Mouse (Mus musculus): Measurements from ENCODE around the gene Nek4. TPM values are rescaled to one million over a fixed set of nuclear protein-coding genes. Genes with fewer than 3 reads are reported as not detected.

Gene Nek4
- total and polyA plus RNA-seq, 2 experiments from 2014 or later, result 14.0 to 14.9 TPM

GRCm38 (mm10) chr14:30959031-30959430 lies 7.9 kb downstream of the Nek4 start:
- H3K4me3 ChIP-seq (ENCODE audit: low read depth, low read length), result no peak overlapping the region
- DNase-seq, result no peak
- TF ChIP-seq CTCF (IDR thresholded peaks at IDR 0.05; ENCODE audit: low read depth), result no peak
- WGBS, result 94% methylated on average over 4 of the region's 4 CpGs
- no peak for ATAC-seq
- H3K27ac ChIP-seq (ENCODE audit: low read depth, low read length), result no peak overlapping the region
- H3K36me3 ChIP-seq (ENCODE audit: insufficient read depth), result peaks cover 36% of the 10 kb centered on the region
- no peak overlapping the region for H3K4me2 ChIP-seq (ENCODE audit: low read depth)
- no peaks in the 10 kb centered on the region for H3K9me3 ChIP-seq (ENCODE audit: low read length)
- no peak overlapping the region for H3K9ac ChIP-seq
- no peaks in the 10 kb centered on the region for H3K4me1 ChIP-seq (ENCODE audit: insufficient read depth)
- H3K27me3 ChIP-seq (ENCODE audit: insufficient read depth, low read length), result no peaks in the 10 kb centered on the region

- WGBS, result 100% methylated on average over 1 of the region's 1 CpGs
- H3K27me3 ChIP-seq (ENCODE audit: insufficient read depth, low read length), result no peaks in the 10 kb centered on the region
- ATAC-seq, result no peak
- H3K4me3 ChIP-seq (ENCODE audit: low read depth, low read length), result no peak overlapping the region
- H3K36me3 ChIP-seq (ENCODE audit: insufficient read depth), result peaks cover 33% of the 10 kb centered on the region
- TF ChIP-seq CTCF (IDR thresholded peaks at IDR 0.05; ENCODE audit: low read depth), result no peak
- no peaks in the 10 kb centered on the region for H3K4me1 ChIP-seq (ENCODE audit: insufficient read depth)
- no peak overlapping the region for H3K9ac ChIP-seq
- no peak overlapping the region for H3K4me2 ChIP-seq (ENCODE audit: low read depth)
- DNase-seq, result no peak
- H3K27ac ChIP-seq (ENCODE audit: low read depth, low read length), result no peak overlapping the region
- no peaks in the 10 kb centered on the region for H3K9me3 ChIP-seq (ENCODE audit: low read length)
Measured at GRCm38 (mm10) chr14:30960366-30960765, 9.2 kb downstream of the Nek4 start.

- Histone ChIP-seq H3K4me3 (ENCODE audit: low read depth, low read length) (no peak overlapping the region), H3K9ac (no peak overlapping the region), H3K4me1 (ENCODE audit: insufficient read depth) (no peaks in the 10 kb centered on the region), H3K9me3 (ENCODE audit: low read length) (no peaks in the 10 kb centered on the region), H3K27me3 (ENCODE audit: insufficient read depth, low read length) (no peaks in the 10 kb centered on the region), H3K4me2 (ENCODE audit: low read depth) (no peak overlapping the region), H3K27ac (ENCODE audit: low read depth, low read length) (no peak overlapping the region), H3K36me3 (ENCODE audit: insufficient read depth) (peaks cover 47% of the 10 kb centered on the region)
- ATAC-seq, result peak; percentile 55
- DNase-seq, result peak; percentile 4
- no peak for TF ChIP-seq CTCF (IDR thresholded peaks at IDR 0.05; ENCODE audit: low read depth)
- WGBS, result 31% methylated on average over 6 of the region's 6 CpGs
Measured at GRCm38 (mm10) chr14:30974204-30974603, 23.0 kb downstream of the Nek4 start.

GRCm38 (mm10) chr14:30976222-30976621 lies 25.0 kb downstream of the Nek4 start:
- DNase-seq, result no peak
- H3K36me3 ChIP-seq (ENCODE audit: insufficient read depth), result peaks cover 48% of the 10 kb centered on the region
- ATAC-seq, result no peak
- WGBS, result 87% methylated on average over 3 of the region's 3 CpGs
- no peaks in the 10 kb centered on the region for H3K27me3 ChIP-seq (ENCODE audit: insufficient read depth, low read length)
- no peak overlapping the region for H3K4me3 ChIP-seq (ENCODE audit: low read depth, low read length)
- no peaks in the 10 kb centered on the region for H3K9me3 ChIP-seq (ENCODE audit: low read length)
- no peaks in the 10 kb centered on the region for H3K4me1 ChIP-seq (ENCODE audit: insufficient read depth)
- no peak overlapping the region for H3K27ac ChIP-seq (ENCODE audit: low read depth, low read length)
- no peak overlapping the region for H3K4me2 ChIP-seq (ENCODE audit: low read depth)
- no peak for TF ChIP-seq CTCF (IDR thresholded peaks at IDR 0.05; ENCODE audit: low read depth)
- no peak overlapping the region for H3K9ac ChIP-seq

GRCm38 (mm10) chr14:30996417-30996816 lies 45.2 kb downstream of the Nek4 start:
- 0 out of 2 replicates have a peak, but pooled peaks cover 3% of the 10 kb centered on the region for H3K4me1 ChIP-seq (ENCODE audit: insufficient read depth)
- no peak overlapping the region for H3K27ac ChIP-seq (ENCODE audit: low read depth, low read length)
- no peak for TF ChIP-seq CTCF (IDR thresholded peaks at IDR 0.05; ENCODE audit: low read depth)
- H3K36me3 ChIP-seq (ENCODE audit: insufficient read depth), result peaks cover 3% of the 10 kb centered on the region
- no peak overlapping the region for H3K4me3 ChIP-seq (ENCODE audit: low read depth, low read length)
- no peak for ATAC-seq
- no peak overlapping the region for H3K9ac ChIP-seq
- no peaks in the 10 kb centered on the region for H3K27me3 ChIP-seq (ENCODE audit: insufficient read depth, low read length)
- no peaks in the 10 kb centered on the region for H3K9me3 ChIP-seq (ENCODE audit: low read length)
- no peak overlapping the region for H3K4me2 ChIP-seq (ENCODE audit: low read depth)
- DNase-seq, result no peak

- ATAC-seq (no peak), DNase-seq (no peak)
- Histone ChIP-seq H3K4me3 (ENCODE audit: low read depth, low read length) (peak overlapping the region; percentile 65), H3K9ac (peak overlapping the region; percentile 84), H3K27ac (ENCODE audit: low read depth, low read length) (no peak overlapping the region), H3K4me1 (ENCODE audit: insufficient read depth) (peaks cover 10% of the 10 kb centered on the region), H3K27me3 (ENCODE audit: insufficient read depth, low read length) (no peaks in the 10 kb centered on the region), H3K9me3 (ENCODE audit: low read length) (no peaks in the 10 kb centered on the region), H3K36me3 (ENCODE audit: insufficient read depth) (peaks cover 3% of the 10 kb centered on the region), H3K4me2 (ENCODE audit: low read depth) (peak overlapping the region; percentile 75)
- no peak for TF ChIP-seq CTCF (IDR thresholded peaks at IDR 0.05; ENCODE audit: low read depth)
- 60% methylated on average over 10 of the region's 10 CpGs for WGBS
Measured at GRCm38 (mm10) chr14:31000356-31000755, 49.2 kb downstream of the Nek4 start.

GRCm38 (mm10) chr14:31000816-31001306 lies 49.7 kb downstream of the Nek4 start:
- Histone ChIP-seq H3K36me3 (ENCODE audit: insufficient read depth) (peaks cover 3% of the 10 kb centered on the region), H3K4me2 (ENCODE audit: low read depth) (peak overlapping the region; percentile 75), H3K27ac (ENCODE audit: low read depth, low read length) (peak overlapping the region; percentile 92), H3K4me1 (ENCODE audit: insufficient read depth) (peaks cover 10% of the 10 kb centered on the region), H3K27me3 (ENCODE audit: insufficient read depth, low read length) (no peaks in the 10 kb centered on the region), H3K9me3 (ENCODE audit: low read length) (no peaks in the 10 kb centered on the region), H3K9ac (peak overlapping the region; percentile 84), H3K4me3 (ENCODE audit: low read depth, low read length) (peak overlapping the region; percentile 65)
- no peak for DNase-seq
- peak; percentile 12 for ATAC-seq
- TF ChIP-seq CTCF (IDR thresholded peaks at IDR 0.05; ENCODE audit: low read depth), result peak; percentile 22; the same call in 1 of the 2 replicates
- under 1% methylated on average over 21 of the region's 21 CpGs for WGBS
